Mouse (Mus musculus): ENCODE measurements at regions not wholly inside any gene's neighbourhood (a gene's known extent, or its start where the extent isn't known, plus 50 kb on each side); places are given as distances from the start of the nearest gene placed in this dataset.
"Not testable (repeated sequence)": the region's sequence is repeated elsewhere in the genome, so short reads cannot be mapped to it uniquely, and the experiment has no call there.

DNA sequence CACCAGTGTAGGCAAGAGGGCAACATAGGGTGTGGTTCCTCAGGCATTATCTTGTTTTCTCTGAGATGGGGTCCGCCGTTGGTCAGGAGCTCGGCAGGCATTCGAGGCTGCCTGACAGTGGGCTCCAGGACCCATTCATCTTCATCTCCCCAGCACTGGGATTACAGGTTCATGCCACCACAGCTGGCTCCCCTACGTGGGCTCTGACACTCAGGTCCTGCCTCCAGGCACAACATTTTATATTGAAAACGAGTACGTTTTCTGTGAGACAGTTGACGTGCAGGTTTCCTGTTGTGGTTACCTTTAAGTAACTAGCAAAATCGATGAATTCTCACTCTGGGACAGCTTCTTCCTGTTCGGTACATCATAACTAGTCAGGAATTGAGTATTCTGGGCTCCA lies 157.3 kb upstream of the Arglu1 start:
- 46% methylated on average over 10 of the region's 10 CpGs for WGBS (ENCODE audit: insufficient replicate concordance)

GRCm38 (mm10) chr8:8842326-8842725 lies 152.0 kb upstream of the Arglu1 start:
- Histone ChIP-seq H3K36me3 (no peaks in the 10 kb centered on the region), H3K4me1 (no peaks in the 10 kb centered on the region), H3K27ac (no peak overlapping the region), H3K9me3 (replicated peaks) (no peaks in the 10 kb centered on the region), H3K4me3 (no peak overlapping the region), H3K27me3 (replicated peaks) (no peaks in the 10 kb centered on the region), H3K9ac (no peak overlapping the region), H3K4me2 (no peak overlapping the region)
- 39% methylated on average over 2 of the region's 2 CpGs for WGBS (ENCODE audit: insufficient replicate concordance)
- ATAC-seq = no peak

More for the DNA sequence above, 157.3 kb upstream of the Arglu1 start:
- no peak overlapping the region for H3K27ac ChIP-seq
- no peaks in the 10 kb centered on the region for H3K27me3 ChIP-seq (replicated peaks)
- no peak overlapping the region for H3K4me2 ChIP-seq
- H3K9me3 ChIP-seq (replicated peaks) = no peaks in the 10 kb centered on the region
- no peak overlapping the region for H3K4me3 ChIP-seq
- no peaks in the 10 kb centered on the region for H3K36me3 ChIP-seq
- no peaks in the 10 kb centered on the region for H3K4me1 ChIP-seq
- no peak for ATAC-seq
- H3K9ac ChIP-seq = no peak overlapping the region

DNA sequence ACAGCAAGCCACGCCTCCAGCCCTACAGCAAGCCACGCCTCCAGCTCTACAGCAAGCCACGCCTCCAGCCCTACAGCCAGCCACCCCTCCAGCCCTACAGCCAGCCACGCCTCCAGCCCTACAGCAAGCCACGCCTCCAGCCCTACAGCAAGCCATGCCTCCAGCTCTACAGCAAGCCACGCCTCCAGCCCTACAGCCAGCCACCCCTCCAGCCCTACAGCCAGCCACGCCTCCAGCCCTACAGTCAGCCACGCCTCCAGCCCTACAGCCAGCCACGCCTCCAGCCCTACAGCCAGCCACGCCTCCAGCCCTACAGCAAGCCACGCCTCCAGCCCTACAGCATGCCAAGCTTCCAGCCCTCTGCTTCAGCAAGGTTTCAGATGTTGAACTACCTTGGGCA lies 145.8 kb upstream of the Arglu1 start:
- H3K4me2 ChIP-seq; H3K9ac ChIP-seq; H3K4me1 ChIP-seq; H3K27ac ChIP-seq; ATAC-seq; H3K27me3 ChIP-seq (replicated peaks); H3K4me3 ChIP-seq; H3K36me3 ChIP-seq; H3K9me3 ChIP-seq (replicated peaks): not testable (repeated sequence)
- WGBS (ENCODE audit: insufficient replicate concordance) = 53% methylated on average over 11 of the region's 11 CpGs

- Histone ChIP-seq H3K4me1 (no peaks in the 10 kb centered on the region), H3K4me2 (no peak overlapping the region), H3K9me3 (replicated peaks) (no peaks in the 10 kb centered on the region), H3K27me3 (replicated peaks) (no peaks in the 10 kb centered on the region), H3K27ac (no peak overlapping the region), H3K36me3 (no peaks in the 10 kb centered on the region), H3K9ac (no peak overlapping the region), H3K4me3 (no peak overlapping the region)
- 71% methylated on average over 6 of the region's 6 CpGs for WGBS (ENCODE audit: insufficient replicate concordance)
- ATAC-seq = no peak
Measured at GRCm38 (mm10) chr8:8831306-8831705, 141.0 kb upstream of the Arglu1 start.

GRCm38 (mm10) chr8:8829230-8829629 lies 138.9 kb upstream of the Arglu1 start:
- Histone ChIP-seq H3K4me1 (no peaks in the 10 kb centered on the region), H3K36me3 (no peaks in the 10 kb centered on the region), H3K4me3 (no peak overlapping the region), H3K27ac (no peak overlapping the region), H3K9ac (no peak overlapping the region), H3K27me3 (replicated peaks) (no peaks in the 10 kb centered on the region), H3K4me2 (no peak overlapping the region), H3K9me3 (replicated peaks) (no peaks in the 10 kb centered on the region)
- WGBS (ENCODE audit: insufficient replicate concordance) = 72% methylated on average over 14 of the region's 14 CpGs
- ATAC-seq = no peak

GRCm38 (mm10) chr8:8827555-8827954 lies 137.2 kb upstream of the Arglu1 start:
- Histone ChIP-seq H3K9me3 (replicated peaks) (no peaks in the 10 kb centered on the region), H3K9ac (no peak overlapping the region), H3K36me3 (no peaks in the 10 kb centered on the region), H3K4me1 (no peaks in the 10 kb centered on the region), H3K27me3 (replicated peaks) (no peaks in the 10 kb centered on the region), H3K27ac (no peak overlapping the region), H3K4me2 (no peak overlapping the region), H3K4me3 (no peak overlapping the region)
- no peak for ATAC-seq
- WGBS (ENCODE audit: insufficient replicate concordance) = 74% methylated on average over 7 of the region's 7 CpGs

- Histone ChIP-seq H3K4me3 (no peak overlapping the region), H3K36me3 (no peaks in the 10 kb centered on the region), H3K4me1 (no peaks in the 10 kb centered on the region), H3K27me3 (replicated peaks) (no peaks in the 10 kb centered on the region), H3K4me2 (no peak overlapping the region), H3K9ac (no peak overlapping the region), H3K9me3 (replicated peaks) (no peaks in the 10 kb centered on the region), H3K27ac (no peak overlapping the region)
- ATAC-seq = no peak
- 63% methylated on average over 9 of the region's 9 CpGs for WGBS (ENCODE audit: insufficient replicate concordance)
Measured at GRCm38 (mm10) chr8:8826801-8827200, 136.5 kb upstream of the Arglu1 start.

- whole genome bisulfite sequencing (ENCODE audit: insufficient replicate concordance) = 62% methylated on average over 5 of the region's 5 CpGs
- Histone ChIP-seq H3K27ac (no peak overlapping the region), H3K9me3 (replicated peaks) (no peaks in the 10 kb centered on the region), H3K4me2 (no peak overlapping the region), H3K9ac (no peak overlapping the region), H3K4me3 (no peak overlapping the region), H3K36me3 (no peaks in the 10 kb centered on the region), H3K27me3 (replicated peaks) (no peaks in the 10 kb centered on the region), H3K4me1 (no peaks in the 10 kb centered on the region)
- ATAC-seq = no peak
Measured at GRCm38 (mm10) chr8:8824886-8825285, 134.6 kb upstream of the Arglu1 start.

GRCm38 (mm10) chr8:8821119-8821518 lies 130.8 kb upstream of the Arglu1 start:
- WGBS (ENCODE audit: insufficient replicate concordance) = 58% methylated on average over 6 of the region's 6 CpGs
- no peak overlapping the region for H3K27ac ChIP-seq
- H3K4me2 ChIP-seq = no peak overlapping the region
- H3K27me3 ChIP-seq (replicated peaks) = no peaks in the 10 kb centered on the region
- ATAC-seq = no peak
- no peak overlapping the region for H3K4me3 ChIP-seq
- H3K9ac ChIP-seq = no peak overlapping the region
- H3K36me3 ChIP-seq = no peaks in the 10 kb centered on the region
- H3K4me1 ChIP-seq = no peaks in the 10 kb centered on the region
- H3K9me3 ChIP-seq (replicated peaks) = no peaks in the 10 kb centered on the region

DNA sequence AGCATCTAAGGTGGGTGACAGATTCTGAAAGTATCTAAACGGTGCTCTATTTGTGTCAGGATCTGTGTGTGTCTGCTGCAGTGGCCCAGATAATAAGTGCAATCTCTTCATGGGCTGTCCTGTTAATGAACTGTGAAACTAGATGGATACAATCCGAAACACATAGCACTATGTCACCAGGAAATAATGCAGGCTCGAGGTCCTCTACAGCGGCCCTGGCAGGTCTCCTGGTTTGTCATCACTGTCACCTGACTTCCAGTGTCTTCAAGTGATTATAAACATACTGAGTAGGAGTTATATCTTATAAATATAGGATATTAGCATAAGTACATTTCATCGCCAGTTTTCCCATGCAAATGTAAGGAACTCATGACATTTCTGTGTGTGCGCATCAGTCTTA lies 130.3 kb upstream of the Arglu1 start:
- H3K36me3 ChIP-seq = no peaks in the 10 kb centered on the region
- no peaks in the 10 kb centered on the region for H3K4me1 ChIP-seq
- no peak overlapping the region for H3K4me2 ChIP-seq
- no peak overlapping the region for H3K9ac ChIP-seq
- 60% methylated on average over 6 of the region's 6 CpGs for WGBS (ENCODE audit: insufficient replicate concordance)
- H3K9me3 ChIP-seq (replicated peaks) = no peaks in the 10 kb centered on the region
- ATAC-seq = no peak
- no peak overlapping the region for H3K4me3 ChIP-seq
- H3K27ac ChIP-seq = no peak overlapping the region
- H3K27me3 ChIP-seq (replicated peaks) = no peaks in the 10 kb centered on the region

GRCm38 (mm10) chr8:8819233-8819931 lies 129.1 kb upstream of the Arglu1 start:
- Histone ChIP-seq H3K27ac (no peak overlapping the region), H3K9me3 (replicated peaks) (no peaks in the 10 kb centered on the region), H3K4me1 (no peaks in the 10 kb centered on the region), H3K27me3 (replicated peaks) (no peaks in the 10 kb centered on the region), H3K4me3 (no peak overlapping the region), H3K9ac (no peak overlapping the region), H3K4me2 (no peak overlapping the region), H3K36me3 (no peaks in the 10 kb centered on the region)
- no peak for ATAC-seq
- 62% methylated on average over 9 of the region's 9 CpGs for WGBS (ENCODE audit: insufficient replicate concordance)

DNA sequence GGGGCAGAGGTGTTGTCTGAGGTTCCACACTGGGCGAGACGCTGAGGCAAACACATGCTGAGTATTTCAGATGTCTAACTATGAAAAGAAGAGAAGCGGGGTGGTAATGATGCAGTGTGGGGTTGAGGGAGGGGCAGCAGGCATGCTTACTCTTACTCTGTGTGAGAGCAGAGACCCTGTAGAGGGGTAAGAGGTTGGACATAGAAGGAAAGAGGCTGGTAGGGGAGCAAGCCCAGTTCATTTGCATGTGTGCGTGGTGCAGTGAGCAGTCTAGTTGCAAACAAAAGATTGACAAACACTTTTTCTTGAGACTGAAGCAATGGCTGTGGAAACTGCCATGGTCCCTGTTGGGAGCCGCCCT lies 122.5 kb upstream of the Arglu1 start:
- Histone ChIP-seq H3K4me2 (no peak overlapping the region), H3K9ac (no peak overlapping the region), H3K4me3 (no peak overlapping the region), H3K27ac (no peak overlapping the region), H3K27me3 (replicated peaks) (no peaks in the 10 kb centered on the region), H3K9me3 (replicated peaks) (no peaks in the 10 kb centered on the region), H3K36me3 (no peaks in the 10 kb centered on the region), H3K4me1 (no peaks in the 10 kb centered on the region)
- WGBS (ENCODE audit: insufficient replicate concordance) = 73% methylated on average over 5 of the region's 5 CpGs
- no peak for ATAC-seq

All from liver, embryonic 12.5 days (tissue).